Mouse (Mus musculus): ENCODE measurements around the gene Nop9.

DNA sequence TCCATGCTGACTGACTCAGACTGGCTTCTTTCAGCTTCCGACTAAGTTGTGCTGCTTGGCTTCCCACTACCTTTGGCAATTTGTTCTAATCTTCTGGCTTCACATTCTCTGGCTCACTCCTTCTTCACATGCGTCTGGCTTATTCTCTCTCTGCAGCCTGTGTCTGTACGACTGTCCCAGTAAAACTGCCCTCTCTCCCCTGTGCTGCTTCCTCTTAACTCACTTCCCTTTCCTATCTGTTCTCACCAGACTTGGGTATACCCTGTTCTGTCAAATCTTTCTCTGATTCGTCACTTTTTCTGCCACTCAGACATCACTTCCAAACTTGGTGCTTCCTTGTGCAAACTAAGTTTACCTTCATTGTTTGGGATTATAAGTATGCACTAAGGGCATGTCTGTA is 48.3 kb upstream of the Nop9 start:
- TF ChIP-seq POLR2A (IDR thresholded peaks at IDR 0.05; ENCODE audit: borderline replicate concordance, extremely low read depth, low read depth, low read length) (no peak), CTCF (IDR thresholded peaks at IDR 0.05; ENCODE audit: insufficient read depth, low read length) (no peak)
